Mouse (Mus musculus) MEL (cell line): ENCODE measurements around the gene Fnbp4. TPM values are rescaled to one million over a fixed set of nuclear protein-coding genes. Genes with fewer than 3 reads are reported as not detected.

Source experiments
- DNase-seq: peaks from one replicate; pipeline ENCODE4 v3.0.0; 2011; ENCODE audit warnings: low read depth, low spot score
- H3K27ac ChIP-seq: 2 replicates; pipeline ENCODE4 v1.5.1; 2012; ENCODE audit warnings: low read depth, mild to moderate bottlenecking, control low read depth, low read length, moderate library complexity; ENCODE audit not compliant: control insufficient read depth
- H3K27me3 ChIP-seq, 2 experiments: fragments of 150-350 bp in 1 of 2; sonication (generic) in 1 of 2; 2 replicates each; pipeline ENCODE4 v1.6.1; 2012; ENCODE audit warnings: low read length in 2 of 2, mild to moderate bottlenecking in 2 of 2, improper control_type of control experiment in 1 of 2, moderate library complexity in 1 of 2; ENCODE audit not compliant: insufficient read depth in 2 of 2, control insufficient read depth in 1 of 2
- H3K36me3 ChIP-seq, 2 experiments: 2 replicates each; pipeline ENCODE4 v1.6.1; 2012 to 2014; ENCODE audit warnings: low read length in 2 of 2, improper control_type of control experiment in 1 of 2, inconsistent platforms in 1 of 2, mild to moderate bottlenecking in 1 of 2; ENCODE audit not compliant: insufficient read depth in 2 of 2, control insufficient read depth in 1 of 2
- H3K4me1 ChIP-seq, 2 experiments: fragments of 150-350 bp in 1 of 2; sonication (generic) in 1 of 2; 2 replicates each; pipeline ENCODE4 v1.6.1; 2012; ENCODE audit warnings: low read length in 2 of 2, improper control_type of control experiment in 1 of 2, mild to moderate bottlenecking in 1 of 2; ENCODE audit not compliant: insufficient read depth in 2 of 2, control insufficient read depth in 1 of 2
- H3K4me3 ChIP-seq, 2 experiments: fragments of 150-350 bp in 1 of 2; sonication (generic) in 1 of 2; 2 replicates each; pipeline ENCODE4 v1.5.1; 2012; ENCODE audit warnings: low read depth in 2 of 2, low read length in 2 of 2, mild to moderate bottlenecking in 2 of 2, moderate library complexity in 2 of 2, control low read depth in 1 of 2, improper control_type of control experiment in 1 of 2; ENCODE audit not compliant: control insufficient read depth in 1 of 2, insufficient read depth in 1 of 2
- H3K79me2 ChIP-seq: 2 replicates; pipeline ENCODE4 v1.6.1; 2012; ENCODE audit warnings: mild to moderate bottlenecking, low read length, moderate library complexity; ENCODE audit not compliant: control insufficient read depth, poor library complexity, insufficient read depth
- H3K9ac ChIP-seq: 2 replicates; pipeline ENCODE4 v1.6.1; 2012; ENCODE audit warnings: low read depth, mild to moderate bottlenecking, control low read depth, low read length, moderate library complexity; ENCODE audit not compliant: control insufficient read depth, poor library complexity, severe bottlenecking
- H3K9me3 ChIP-seq: fragments of 150-350 bp; sonication (generic); replicated peaks from 2 replicates; pipeline ENCODE4 v1.6.1; 2012; ENCODE audit warnings: mild to moderate bottlenecking, low read length, improper control_type of control experiment, moderate library complexity; ENCODE audit not compliant: insufficient read depth
- BHLHE40 ChIP-seq: IDR thresholded peaks from 2 replicates; pipeline ENCODE4 v1.6.1; 2012; ENCODE audit warnings: low read depth, mild to moderate bottlenecking, inconsistent platforms, low read length, improper control_type of control experiment, borderline replicate concordance
- CTCF ChIP-seq, 3 experiments: IDR thresholded peaks in 2 of 3; conservative IDR thresholded peaks in 1 of 3; 2 replicates each; pipeline ENCODE4 v1.5.1; 2011 to 2012; ENCODE audit warnings: low read length in 3 of 3, low read depth in 2 of 3, mild to moderate bottlenecking in 2 of 3, improper control_type of control experiment in 1 of 3, inconsistent platforms in 1 of 3, mixed read lengths in 1 of 3, moderate library complexity in 1 of 3; ENCODE audit not compliant: control insufficient read depth in 1 of 3, insufficient read depth in 1 of 3, poor library complexity in 1 of 3, severe bottlenecking in 1 of 3
- E2F4 ChIP-seq: IDR thresholded peaks from 2 replicates; pipeline ENCODE4 v1.6.1; 2011; ENCODE audit warnings: low read depth, low read length, improper control_type of control experiment, borderline replicate concordance
- ELF1 ChIP-seq: IDR thresholded peaks from 2 replicates; pipeline ENCODE4 v1.6.1; 2014; ENCODE audit warnings: low read depth, mild to moderate bottlenecking, inconsistent platforms, low read length, improper control_type of control experiment, moderate library complexity
- GABPA ChIP-seq: IDR thresholded peaks from 2 replicates; pipeline ENCODE4 v1.6.1; 2012; ENCODE audit warnings: low read depth, mild to moderate bottlenecking, inconsistent platforms, low read length, improper control_type of control experiment, moderate library complexity
- HCFC1 ChIP-seq: IDR thresholded peaks from 2 replicates; pipeline ENCODE4 v1.6.1; 2012; ENCODE audit warnings: low read depth, mild to moderate bottlenecking, inconsistent platforms, low read length, improper control_type of control experiment, moderate library complexity
- MAFK ChIP-seq: IDR thresholded peaks from 2 replicates; pipeline ENCODE4 v1.6.1; 2011; ENCODE audit warnings: low read depth, mild to moderate bottlenecking, low read length, improper control_type of control experiment, borderline replicate concordance
- MAX ChIP-seq: IDR thresholded peaks from 2 replicates; pipeline ENCODE4 v1.6.1; 2011; ENCODE audit warnings: low read length, improper control_type of control experiment
- MAZ ChIP-seq: IDR thresholded peaks from 2 replicates; pipeline ENCODE4 v1.6.1; 2012; ENCODE audit warnings: low read depth, mild to moderate bottlenecking, inconsistent platforms, low read length, improper control_type of control experiment
- MXI1 ChIP-seq: IDR thresholded peaks from 2 replicates; pipeline ENCODE4 v1.6.1; 2011; ENCODE audit warnings: mild to moderate bottlenecking, low read depth, low read length, improper control_type of control experiment
- MYB ChIP-seq: IDR thresholded peaks from 2 replicates; pipeline ENCODE4 v1.6.1; 2011; ENCODE audit warnings: mild to moderate bottlenecking, low read depth, low read length, improper control_type of control experiment
- MYC ChIP-seq: IDR thresholded peaks from 2 replicates; pipeline ENCODE4 v1.6.1; 2011; ENCODE audit warnings: low read depth, mild to moderate bottlenecking, low read length, improper control_type of control experiment, moderate library complexity
- NELFE ChIP-seq: IDR thresholded peaks from 2 replicates; pipeline ENCODE4 v1.6.1; 2011; ENCODE audit warnings: low read depth, low read length, improper control_type of control experiment
- NRF1 ChIP-seq: IDR thresholded peaks from 2 replicates; pipeline ENCODE4 v1.6.1; 2014; ENCODE audit warnings: low read depth, mild to moderate bottlenecking, inconsistent platforms, low read length, improper control_type of control experiment, moderate library complexity; ENCODE audit not compliant: poor library complexity, insufficient read depth, severe bottlenecking
- POLR2AphosphoS2 ChIP-seq: IDR thresholded peaks from 2 replicates; pipeline ENCODE4 v1.6.1; 2011; ENCODE audit warnings: low read length, improper control_type of control experiment
- RCOR1 ChIP-seq: IDR thresholded peaks from 2 replicates; pipeline ENCODE4 v1.6.1; 2012; ENCODE audit warnings: low read depth, mild to moderate bottlenecking, inconsistent platforms, low read length, improper control_type of control experiment
- SIN3A ChIP-seq: IDR thresholded peaks from 2 replicates; pipeline ENCODE4 v1.6.1; 2012; ENCODE audit warnings: low read length, improper control_type of control experiment, inconsistent platforms
- TAL1 ChIP-seq: IDR thresholded peaks from 2 replicates; pipeline ENCODE4 v1.6.1; 2012; ENCODE audit warnings: mild to moderate bottlenecking, inconsistent platforms, low read length, moderate library complexity, mixed read lengths
- TCF12 ChIP-seq: IDR thresholded peaks from 2 replicates; pipeline ENCODE4 v1.6.1; 2014; ENCODE audit warnings: low read depth, mild to moderate bottlenecking, inconsistent platforms, low read length, improper control_type of control experiment, moderate library complexity
- USF1 ChIP-seq: IDR thresholded peaks from 2 replicates; pipeline ENCODE4 v1.6.1; 2014; ENCODE audit warnings: low read depth, mild to moderate bottlenecking, inconsistent platforms, low read length, improper control_type of control experiment, moderate library complexity
- polyA plus RNA-seq, 2 experiments: library from polyadenylated mRNA; stranded (reverse) in 1 of 2; unstranded in 1 of 2; fragments of >175 nt in 1 of 2; fragments of >200 nt in 1 of 2; gene quantifications; 2 replicates each; pipeline versions ENCODE4 v1.2.1 to v1.2.4; 2012; ENCODE audit warnings: low replicate concordance in 2 of 2, low read depth in 1 of 2; ENCODE audit not compliant: insufficient read length in 2 of 2, insufficient read depth in 1 of 2, missing spikeins in 1 of 2
- total RNA-seq: library from RNA; depleted of rRNA; stranded (reverse); fragments of 300-350 nt; gene quantifications from 2 replicates; pipeline ENCODE4 v1.2.3, GENCODE M21; 2012

The Fnbp4 gene
- total and polyA plus RNA-seq, 3 experiments = 42.1 to 353 (median 73.7) TPM

- Histone ChIP-seq H3K27me3 (no peaks in the 10 kb centered on the region), H3K27ac (no peak overlapping the region), H3K9me3 (no peaks in the 10 kb centered on the region), H3K9ac (peak overlapping the region; percentile 98), H3K36me3 (peaks cover 22 to 39% of the 10 kb centered on the region in 2 experiments), H3K4me1 (peaks cover 8 to 25% of the 10 kb centered on the region in 2 experiments), H3K79me2 (peaks cover 56% of the 10 kb centered on the region), H3K4me3 (peak overlapping the region; percentile 84 to 86)
- no peak for DNase-seq
- TF ChIP-seq NELFE (no peak), HCFC1 (no peak), TAL1 (no peak), MAX (no peak), NRF1 (no peak), SIN3A (no peak), MYB (no peak), E2F4 (no peak), MAFK (no peak), BHLHE40 (no peak), POLR2AphosphoS2 (no peak), MYC (no peak), ELF1 (no peak), MAZ (no peak), TCF12 (no peak), MXI1 (no peak), CTCF (IDR thresholded peaks at IDR 0.05 in 2 of 3, conservative IDR thresholded peaks at IDR 0.05 in 1 of 3; ENCODE audit: control insufficient read depth in 1 of 3, insufficient read depth in 1 of 3, low read depth in 2 of 3, low read length in 3 of 3, poor library complexity in 1 of 3, severe bottlenecking in 1 of 3) (no peak), USF1 (no peak), GABPA (no peak)
- TF ChIP-seq, all 39 proteins: peak for 0
Observed at GRCm38 (mm10) chr2:90747131-90747530, 2.0 kb downstream of the Fnbp4 start.

- peaks cover 28 to 29% of the 10 kb centered on the region in 2 experiments for H3K4me1 ChIP-seq
- DNase-seq = peak; percentile 62
- H3K79me2 ChIP-seq = peaks cover 57% of the 10 kb centered on the region
- no peak overlapping the region for H3K4me3 ChIP-seq
- no peaks in the 10 kb centered on the region for H3K9me3 ChIP-seq
- H3K9ac ChIP-seq = no peak overlapping the region
- H3K27me3 ChIP-seq = no peaks in the 10 kb centered on the region
- TF ChIP-seq E2F4 = no peak
- 0 out of 2 replicates have a peak, but pooled peaks have one; percentile 39 for TF ChIP-seq RCOR1
- H3K27ac ChIP-seq = no peak overlapping the region
- peaks cover 40 to 57% of the 10 kb centered on the region in 2 experiments for H3K36me3 ChIP-seq
Observed at GRCm38 (mm10) chr2:90749676-90750459, 4.7 kb downstream of the Fnbp4 start.
